Mouse (Mus musculus) ES-Bruce4 (cell line): ENCODE results near the gene Dlx6. TPM values are rescaled to one million over a fixed set of nuclear protein-coding genes. Genes with fewer than 3 reads are reported as not detected.
A peak's percentile ranks its signal among the peaks of the same experiment; 100 is the strongest.

Source experiments
- H3K27ac ChIP-seq: 2 replicates; pipeline ENCODE4 v1.5.1; 2012; ENCODE audit warnings: low read length, inconsistent platforms; ENCODE audit not compliant: insufficient read depth
- H3K27me3 ChIP-seq: 2 replicates; pipeline ENCODE4 v1.6.1; 2012; ENCODE audit warnings: mild to moderate bottlenecking, low read length, inconsistent platforms; ENCODE audit not compliant: control insufficient read depth, poor library complexity, insufficient read depth, severe bottlenecking
- H3K36me3 ChIP-seq: 2 replicates; pipeline ENCODE4 v1.6.1; 2012; ENCODE audit warnings: inconsistent platforms, mild to moderate bottlenecking, low read length, moderate library complexity; ENCODE audit not compliant: control insufficient read depth, poor library complexity, insufficient read depth, severe bottlenecking
- H3K4me1 ChIP-seq: one replicate; pipeline ENCODE4 v1.8.1; 2011; ENCODE audit warnings: low read length; ENCODE audit not compliant: control insufficient read depth, insufficient read depth
- H3K4me3 ChIP-seq: 2 replicates; pipeline ENCODE4 v1.5.1; 2011; ENCODE audit warnings: low read depth, mild to moderate bottlenecking, low read length
- H3K9ac ChIP-seq: 2 replicates; pipeline ENCODE4 v1.6.1; 2012; ENCODE audit warnings: low read depth, mild to moderate bottlenecking, inconsistent platforms; ENCODE audit not compliant: poor library complexity, severe bottlenecking
- H3K9me3 ChIP-seq: replicated peaks from 2 replicates; pipeline ENCODE4 v1.6.1; 2012; ENCODE audit warnings: mild to moderate bottlenecking, low read length, inconsistent platforms; ENCODE audit not compliant: control insufficient read depth, poor library complexity, insufficient read depth, severe bottlenecking
- CTCF ChIP-seq: IDR thresholded peaks from one replicate; pipeline ENCODE4 v1.8.1; 2011; ENCODE audit warnings: low read depth, low read length
- EP300 ChIP-seq: IDR thresholded peaks from 2 replicates; pipeline ENCODE4 v1.6.1; 2011; ENCODE audit warnings: low read depth, low read length; ENCODE audit not compliant: insufficient read depth
- POLR2A ChIP-seq: IDR thresholded peaks from one replicate; pipeline ENCODE4 v1.8.1; 2011; ENCODE audit warnings: low read length; ENCODE audit not compliant: insufficient read depth
- polyA plus RNA-seq: library from polyadenylated mRNA; stranded (reverse); fragments of >200 nt; gene quantifications from 2 replicates; pipeline ENCODE4 v1.2.4, GENCODE M21; 2011; ENCODE audit warnings: low read depth; ENCODE audit not compliant: missing spikeins, insufficient read depth, insufficient read length

Gene Dlx6
- 0.30 TPM in 1 of 2 replicates, not detected in the other for polyA plus RNA-seq

DNA sequence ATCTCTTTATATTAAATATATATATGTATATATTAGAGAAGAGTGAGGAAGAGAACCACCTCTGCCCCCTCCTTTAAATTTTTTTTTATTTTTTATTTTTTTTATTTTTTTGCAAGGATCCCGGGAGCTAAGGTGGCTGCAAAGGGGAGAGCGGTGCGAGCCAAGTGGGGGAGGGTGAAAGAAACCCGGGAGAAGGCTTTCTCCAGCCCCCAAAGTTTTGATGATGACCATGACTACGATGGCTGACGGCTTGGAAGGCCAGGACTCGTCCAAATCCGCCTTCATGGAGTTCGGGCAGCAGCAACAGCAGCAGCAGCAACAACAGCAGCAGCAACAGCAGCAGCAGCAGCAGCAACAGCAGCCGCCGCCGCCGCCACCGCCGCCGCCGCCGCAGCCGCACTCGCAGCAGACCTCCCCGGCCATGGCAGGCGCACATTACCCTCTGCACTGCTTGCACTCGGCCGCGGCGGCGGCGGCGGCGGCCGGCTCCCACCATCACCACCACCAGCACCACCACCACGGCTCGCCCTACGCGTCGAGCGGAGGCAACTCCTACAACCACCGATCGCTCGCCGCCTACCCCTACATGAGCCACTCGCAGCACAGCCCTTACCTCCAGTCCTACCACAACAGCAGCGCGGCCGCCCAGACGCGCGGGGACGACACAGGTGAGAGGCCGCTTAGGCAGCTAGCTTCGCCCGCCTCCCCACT, at the start of gene Dlx6:
Gene Dlx6 (plus strand): TSS at position 175 of the 711 bp plus-strand sequence.
- Histone ChIP-seq H3K27ac (no peak within 1 kb of the TSS), H3K4me3 (peak within 1 kb of the TSS; percentile 74), H3K9ac (peak within 1 kb of the TSS; percentile 42; the same call in 1 of the 2 replicates), H3K27me3 (peaks cover 48% of the 10 kb centered on the region), H3K4me1 (peaks cover 3% of the 10 kb centered on the region), H3K9me3 (no peaks in the 10 kb centered on the region), H3K36me3 (no peaks in the 10 kb centered on the region)
- no peak for TF ChIP-seq POLR2A
- no peak for TF ChIP-seq EP300
- no peak for TF ChIP-seq CTCF

DNA sequence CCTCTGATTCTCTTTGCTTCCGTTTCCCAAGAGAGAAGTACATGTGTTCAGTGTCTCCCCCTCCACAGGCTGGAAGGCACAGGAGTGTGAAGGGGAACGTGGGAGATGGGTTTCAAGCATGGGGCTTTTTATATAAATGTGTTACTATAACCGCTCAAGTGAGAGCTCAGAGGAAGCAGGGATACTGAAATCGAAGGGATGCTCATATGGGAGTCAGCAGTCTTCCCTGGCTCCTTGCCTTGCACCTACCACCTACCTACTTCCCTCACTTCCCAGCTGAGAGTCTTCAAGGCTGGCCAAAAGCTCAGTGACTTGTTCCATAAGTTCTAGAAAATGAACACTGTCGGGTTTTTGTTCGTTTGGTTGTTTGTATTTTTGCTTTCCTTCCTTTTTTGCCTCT, 46.3 kb upstream of the Dlx6 start:
- H3K4me3 ChIP-seq = no peak overlapping the region
- H3K9me3 ChIP-seq = no peaks in the 10 kb centered on the region
- H3K4me1 ChIP-seq = no peaks in the 10 kb centered on the region
- no peak overlapping the region for H3K27ac ChIP-seq
- H3K9ac ChIP-seq = no peak overlapping the region
- TF ChIP-seq CTCF (no peak), EP300 (no peak), POLR2A (no peak)
- H3K27me3 ChIP-seq = no peaks in the 10 kb centered on the region
- no peaks in the 10 kb centered on the region for H3K36me3 ChIP-seq

DNA sequence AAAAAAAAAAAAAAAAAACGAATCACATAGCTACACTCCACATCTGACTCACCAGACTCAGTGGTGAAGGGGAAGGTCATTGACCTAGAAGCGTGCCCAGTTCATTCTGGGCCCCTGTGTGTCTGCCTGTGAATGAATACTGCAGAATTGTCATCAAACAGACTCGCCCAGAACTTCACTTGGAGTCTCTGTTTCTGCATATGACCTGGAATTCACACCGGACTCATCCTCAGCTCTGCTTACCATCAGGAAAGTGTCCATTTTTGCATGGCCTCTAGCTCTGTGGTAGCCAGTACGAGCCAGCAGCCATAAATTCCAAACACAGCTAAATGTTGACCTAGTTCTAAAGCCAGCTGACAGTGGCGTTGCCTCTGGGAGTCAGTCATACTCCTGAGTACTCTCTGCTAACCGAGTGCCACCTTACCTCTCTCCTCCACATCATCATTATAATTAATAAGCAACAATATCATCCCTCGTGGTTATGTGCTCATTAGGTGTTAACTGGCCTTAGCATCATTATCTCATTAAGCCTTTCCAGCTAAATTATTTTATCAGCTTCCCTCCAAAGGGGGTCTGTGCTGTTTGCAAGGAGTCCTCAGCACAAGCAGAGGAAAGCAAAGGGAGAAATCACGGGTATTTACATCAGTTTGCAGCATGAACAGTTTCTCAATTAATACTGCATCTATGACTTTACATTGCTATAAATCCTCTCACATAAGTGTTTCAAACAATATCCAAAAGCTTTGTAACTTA, 44.9 kb upstream of the Dlx6 start:
- Histone ChIP-seq H3K4me1 (no peaks in the 10 kb centered on the region), H3K9ac (no peak overlapping the region), H3K36me3 (no peaks in the 10 kb centered on the region), H3K27ac (no peak overlapping the region), H3K9me3 (no peaks in the 10 kb centered on the region), H3K4me3 (no peak overlapping the region), H3K27me3 (no peaks in the 10 kb centered on the region)
- TF ChIP-seq CTCF (no peak), POLR2A (no peak), EP300 (no peak)

GRCm38 (mm10) chr6:6819134-6819533, 44.0 kb upstream of the Dlx6 start:
- Histone ChIP-seq H3K27ac (no peak overlapping the region), H3K36me3 (no peaks in the 10 kb centered on the region), H3K9me3 (no peaks in the 10 kb centered on the region), H3K4me3 (no peak overlapping the region), H3K4me1 (no peaks in the 10 kb centered on the region), H3K27me3 (no peaks in the 10 kb centered on the region), H3K9ac (no peak overlapping the region)
- no peak for TF ChIP-seq POLR2A
- TF ChIP-seq EP300 = no peak
- no peak for TF ChIP-seq CTCF

DNA sequence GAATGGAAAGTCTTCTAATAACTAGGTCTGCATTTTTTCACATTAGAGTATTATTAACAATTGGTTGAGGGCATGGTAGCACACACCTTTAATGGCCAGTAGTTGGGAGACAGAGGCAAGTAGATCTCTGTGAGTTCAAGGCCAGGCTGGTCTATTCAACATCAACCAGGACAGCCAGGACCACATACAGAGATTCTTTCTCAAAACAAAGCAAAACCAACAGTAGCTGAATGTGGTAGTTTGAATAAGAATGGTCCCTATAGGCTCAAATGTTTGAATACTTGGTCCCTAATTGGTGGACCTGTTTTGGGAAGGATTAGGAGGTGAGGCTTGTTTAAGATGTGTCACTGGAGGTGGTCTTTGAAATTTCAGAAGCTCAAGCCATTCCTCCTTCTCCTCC, 37.8 kb upstream of the Dlx6 start:
- Histone ChIP-seq H3K27me3 (no peaks in the 10 kb centered on the region; the same call in 1 of the 2 replicates), H3K9ac (no peak overlapping the region), H3K4me1 (no peaks in the 10 kb centered on the region), H3K4me3 (no peak overlapping the region), H3K9me3 (no peaks in the 10 kb centered on the region), H3K27ac (no peak overlapping the region), H3K36me3 (no peaks in the 10 kb centered on the region)
- TF ChIP-seq EP300 (no peak), POLR2A (no peak), CTCF (no peak)

GRCm38 (mm10) chr6:6826861-6827260, 36.3 kb upstream of the Dlx6 start:
- Histone ChIP-seq H3K4me3 (no peak overlapping the region), H3K9ac (no peak overlapping the region), H3K27ac (no peak overlapping the region), H3K27me3 (no peaks in the 10 kb centered on the region; the same call in 1 of the 2 replicates), H3K4me1 (no peaks in the 10 kb centered on the region), H3K9me3 (no peaks in the 10 kb centered on the region), H3K36me3 (no peaks in the 10 kb centered on the region)
- TF ChIP-seq POLR2A (no peak), CTCF (no peak)
